Mouse (Mus musculus): Measurements from ENCODE around the gene Zfp619.

DNA sequence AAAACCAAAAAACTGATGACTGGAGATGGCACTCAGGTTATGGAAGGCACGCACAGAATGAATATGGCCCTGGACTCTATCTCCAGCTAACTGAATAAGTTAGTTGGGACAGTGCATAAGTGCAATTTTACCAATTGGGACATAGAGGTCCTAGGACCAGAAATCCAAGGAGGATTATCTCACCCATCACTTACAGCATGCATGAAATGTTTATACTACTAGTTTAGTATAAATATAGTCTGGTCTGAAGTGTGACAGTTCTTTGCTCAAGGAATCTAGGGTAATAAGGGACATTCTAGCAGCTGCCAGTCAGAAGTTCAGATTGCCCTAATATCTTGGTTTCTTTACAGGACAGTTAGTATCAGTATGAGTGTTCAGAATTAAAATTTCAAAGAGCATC is 13.5 kb upstream of the Zfp619 start:
- no peak for TF ChIP-seq GATA1 (IDR thresholded peaks at IDR 0.05; ENCODE audit: borderline replicate concordance, low read length)
- no peak for TF ChIP-seq FLI1 (IDR thresholded peaks at IDR 0.05; ENCODE audit: low read length)

All from megakaryocyte, embryonic 14.5 days (primary cell).